Mouse (Mus musculus) R1 (cell line): ENCODE results near the gene Arid1b.

Source experiments
- DNase-seq: peaks from one replicate; pipeline ENCODE4 v3.0.0-alpha.2; 2018; ENCODE audit warnings: low read depth, low spot score

Arid1b gene

DNA sequence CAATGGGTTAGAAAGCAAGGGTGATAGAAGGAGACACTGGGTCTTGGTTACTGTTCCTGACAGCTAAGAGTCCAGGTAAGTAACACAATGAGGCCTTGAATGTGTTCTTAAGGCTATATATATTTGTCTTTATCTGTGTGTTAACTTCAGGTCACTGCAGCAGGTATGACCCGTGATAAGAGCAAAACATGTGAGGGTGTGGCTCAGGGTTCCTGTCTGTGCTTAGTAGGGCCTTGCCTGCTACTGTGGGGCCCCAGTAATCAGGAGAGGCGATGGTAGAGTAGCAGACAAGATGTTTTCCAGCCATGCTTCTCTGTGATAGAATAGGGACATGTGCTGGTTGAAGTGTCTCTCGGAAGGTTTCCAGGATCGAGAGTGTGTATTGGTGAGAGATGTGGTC, 118.0 kb downstream of the Arid1b start:
- no peak for DNase-seq

DNA sequence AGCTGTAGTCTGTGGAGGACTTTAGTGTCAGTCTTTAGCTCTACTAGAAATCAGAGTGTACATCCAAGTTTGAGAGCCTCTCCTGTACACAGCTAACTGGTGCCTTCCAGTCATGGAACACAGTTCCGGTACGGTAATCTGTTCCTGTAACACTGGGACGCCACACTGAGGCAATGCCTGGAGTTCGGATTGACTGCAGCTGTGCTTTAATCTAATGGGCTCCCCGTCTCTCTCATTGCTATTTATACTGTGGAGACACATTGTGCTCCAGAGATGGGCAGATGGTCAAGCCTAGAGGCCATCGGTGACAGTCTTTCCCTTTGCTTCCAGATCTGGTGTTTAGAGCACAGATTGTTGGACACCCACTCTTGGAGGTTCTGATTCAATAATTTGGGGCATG, 121.8 kb downstream of the Arid1b start:
- DNase-seq, result no peak

DNA sequence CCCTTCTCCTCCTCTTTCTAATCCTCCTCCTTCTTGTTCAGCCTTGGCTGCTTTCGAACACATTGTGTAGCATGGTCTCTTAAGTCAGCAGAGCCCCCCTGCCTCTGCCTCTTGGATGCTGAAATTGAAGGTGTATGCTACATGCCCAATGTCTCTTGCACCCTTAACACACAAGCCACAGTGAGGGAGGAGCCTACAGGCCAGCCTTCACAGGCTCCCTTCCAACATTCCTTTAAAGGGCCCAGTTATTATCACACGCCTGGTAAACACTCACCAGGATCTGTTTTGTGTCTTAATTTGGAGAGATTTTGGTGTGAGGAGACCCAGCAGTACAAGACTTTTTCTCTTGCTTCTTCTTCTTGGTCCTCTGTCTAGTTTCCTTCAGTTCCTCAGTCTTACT, 122.9 kb downstream of the Arid1b start:
- DNase-seq, result no peak

DNA sequence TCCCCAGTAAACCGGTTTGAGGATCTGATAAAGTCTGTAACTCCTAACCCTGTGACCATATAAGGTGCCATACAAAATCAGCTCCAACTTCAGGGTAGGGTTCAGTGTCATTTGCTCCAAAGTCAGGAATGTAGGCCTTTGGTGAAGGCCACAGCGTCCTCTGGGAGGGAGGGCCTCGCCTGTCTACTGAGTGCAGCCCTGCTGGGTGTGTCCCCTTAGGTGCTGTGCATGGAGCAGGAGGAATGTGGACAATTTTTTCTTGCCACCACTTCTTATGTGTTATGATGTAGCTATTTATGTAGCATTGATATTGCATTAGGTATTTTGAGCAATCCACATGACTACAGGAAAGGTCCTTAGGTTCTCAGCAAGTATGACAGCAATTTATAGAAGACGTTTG, 124.0 kb downstream of the Arid1b start:
- DNase-seq, result no peak

DNA sequence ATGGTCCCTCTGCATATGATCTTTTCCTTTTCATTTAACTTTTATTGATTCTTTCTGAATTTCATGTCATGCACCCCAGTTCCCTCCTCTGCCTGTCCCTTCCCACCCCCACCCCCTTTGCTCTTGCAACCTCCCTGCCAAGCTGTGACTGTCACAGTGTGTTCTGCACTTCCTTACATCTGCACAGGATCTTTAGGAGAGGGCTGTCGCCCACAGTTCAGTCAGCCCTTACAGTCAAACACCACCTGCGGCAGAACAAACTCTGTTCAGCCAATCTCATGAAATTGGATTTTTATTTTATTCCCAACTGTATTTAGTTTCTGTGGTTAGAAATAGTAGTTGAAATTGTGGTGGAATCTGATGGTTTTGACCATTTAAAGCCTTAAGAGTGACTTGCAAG, 130.5 kb downstream of the Arid1b start:
- DNase-seq, result no peak

DNA sequence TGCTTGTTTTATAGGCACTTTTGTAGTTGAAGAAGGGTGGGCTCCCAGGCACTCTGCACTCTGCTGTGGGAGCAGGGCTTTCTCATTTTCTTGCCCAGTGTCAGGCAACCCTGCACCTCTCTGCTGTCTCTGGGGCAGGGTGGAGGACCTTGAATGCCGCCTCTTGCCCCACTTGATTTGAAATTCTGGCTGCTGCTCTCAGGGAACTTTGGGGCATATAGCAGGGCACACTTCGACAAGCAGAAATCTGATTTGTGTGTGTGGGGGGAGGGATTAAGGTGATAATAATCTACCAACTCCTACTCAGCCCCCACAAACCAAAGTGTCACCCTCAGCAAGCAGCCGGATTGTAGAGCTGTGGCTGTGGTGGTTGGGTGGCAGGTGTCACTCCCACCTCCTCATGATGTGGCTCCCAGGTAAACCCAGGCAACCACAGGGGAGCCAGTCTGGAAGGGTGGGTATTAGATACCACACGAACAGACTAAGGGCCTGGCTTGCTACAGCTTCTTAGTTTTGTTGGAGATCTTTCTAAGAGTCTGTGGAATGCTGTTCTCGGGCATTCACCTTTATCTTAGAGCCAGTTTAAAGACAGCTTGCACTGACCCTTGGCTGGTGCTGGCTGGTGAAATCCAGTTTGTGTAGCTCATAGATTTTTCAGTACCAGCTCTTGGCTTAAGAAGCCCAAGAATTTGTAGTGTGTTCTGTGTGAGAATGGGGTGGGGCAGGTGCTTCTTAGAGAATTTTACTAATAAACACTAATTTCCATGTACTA, 131.1 kb downstream of the Arid1b start:
- no peak for DNase-seq

DNA sequence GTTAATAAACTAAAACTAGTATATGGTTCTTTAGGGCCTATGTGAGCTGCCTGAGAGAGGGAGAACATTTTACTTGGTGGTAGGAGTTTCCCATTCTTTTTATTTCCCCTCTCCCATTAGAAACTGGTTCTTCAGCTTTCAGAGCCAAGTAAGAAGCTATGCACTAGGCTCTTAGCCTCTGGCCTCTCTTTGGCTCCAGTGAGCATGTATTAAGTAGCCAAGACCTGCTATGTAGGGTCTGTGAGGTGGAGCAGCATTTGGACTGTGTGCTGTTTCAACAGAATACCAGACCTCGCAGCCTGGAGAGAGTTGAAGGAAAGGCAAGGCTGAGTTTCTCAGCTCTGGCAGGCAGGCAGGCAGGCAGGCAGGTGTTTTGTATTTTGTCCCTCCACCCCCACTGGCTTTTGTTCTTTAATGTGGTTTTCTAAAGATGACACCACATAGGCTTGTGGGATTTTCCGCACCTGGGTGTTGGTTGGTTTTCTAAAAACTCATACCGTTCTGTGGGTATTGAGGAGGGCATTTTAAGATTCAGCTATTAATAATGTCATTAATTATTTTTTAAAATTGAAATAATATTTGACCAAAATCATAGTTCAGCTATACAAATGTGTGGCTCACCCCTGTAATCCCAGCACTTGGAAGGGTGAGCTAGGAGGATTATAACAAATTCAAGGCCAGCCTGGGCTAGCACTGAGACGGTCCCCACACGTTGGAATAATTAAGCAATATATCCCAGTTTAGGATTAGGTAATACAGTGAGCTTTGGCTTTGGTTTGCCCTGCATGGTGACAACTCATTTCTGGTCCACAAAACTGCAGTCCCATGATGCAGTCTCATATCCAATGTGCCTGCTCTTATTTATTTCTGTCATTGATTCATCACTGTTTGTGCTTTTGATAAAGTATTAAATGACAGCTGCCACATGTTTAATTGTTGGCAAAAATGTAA, 132.0 kb downstream of the Arid1b start:
- no peak for DNase-seq

DNA sequence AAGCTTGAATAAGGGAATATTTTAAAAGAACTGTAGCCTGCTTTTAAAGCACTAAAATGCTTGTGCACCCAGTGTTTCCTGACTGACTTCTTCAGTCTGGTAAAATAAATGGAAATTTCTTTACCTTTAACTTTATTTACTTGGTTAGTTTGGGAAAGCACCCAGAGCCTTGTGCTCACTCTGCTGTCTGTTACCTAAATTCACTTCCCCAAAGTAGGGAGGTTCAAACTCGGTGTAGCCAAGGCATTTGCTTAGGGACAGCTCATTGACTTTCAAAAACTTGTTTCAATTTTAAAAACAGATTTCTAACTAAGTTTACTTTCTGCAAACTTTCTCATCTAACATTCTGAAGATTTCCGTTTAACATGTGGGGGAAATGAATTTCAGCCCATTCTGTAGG, 135.5 kb downstream of the Arid1b start:
- DNase-seq, result no peak

DNA sequence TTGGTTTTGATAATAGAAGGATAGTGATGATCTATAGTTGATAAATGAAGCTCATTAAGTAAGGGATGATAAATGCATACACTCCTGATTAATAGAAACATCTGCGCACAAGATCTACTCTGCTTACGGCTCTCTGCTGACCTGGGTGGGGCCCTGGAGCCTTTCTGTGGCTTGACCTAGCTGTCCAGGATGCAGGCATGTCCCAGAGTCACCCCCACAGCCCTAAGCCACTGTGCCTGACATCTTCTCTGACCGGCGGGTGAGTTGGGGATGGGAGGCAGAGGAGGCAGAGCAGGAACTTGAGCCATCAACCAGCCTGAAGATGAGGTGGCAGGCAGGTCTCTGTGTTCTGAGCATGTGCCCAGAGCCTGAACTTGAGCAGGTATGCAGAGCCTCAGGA, 136.0 kb downstream of the Arid1b start:
- no peak for DNase-seq

DNA sequence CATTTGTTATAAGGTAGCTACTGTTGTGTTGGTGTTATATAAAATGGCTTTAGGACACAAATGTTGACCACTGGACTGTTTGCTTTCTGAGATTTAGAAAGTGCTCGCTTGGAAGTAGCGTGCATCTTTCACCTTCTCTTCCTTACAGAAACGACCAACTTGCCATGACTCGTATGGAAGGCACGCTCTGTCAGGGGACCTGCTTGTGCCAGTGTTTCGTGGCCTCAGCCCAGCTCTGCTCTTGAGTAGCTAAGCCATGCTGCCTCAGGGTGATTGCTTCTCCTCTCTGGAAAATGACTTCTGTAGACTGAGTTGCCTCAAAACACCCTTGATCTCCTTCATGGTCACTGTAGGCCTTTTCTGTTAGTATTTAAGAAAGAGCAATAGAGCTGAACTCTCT, 137.6 kb downstream of the Arid1b start:
- no peak for DNase-seq

DNA sequence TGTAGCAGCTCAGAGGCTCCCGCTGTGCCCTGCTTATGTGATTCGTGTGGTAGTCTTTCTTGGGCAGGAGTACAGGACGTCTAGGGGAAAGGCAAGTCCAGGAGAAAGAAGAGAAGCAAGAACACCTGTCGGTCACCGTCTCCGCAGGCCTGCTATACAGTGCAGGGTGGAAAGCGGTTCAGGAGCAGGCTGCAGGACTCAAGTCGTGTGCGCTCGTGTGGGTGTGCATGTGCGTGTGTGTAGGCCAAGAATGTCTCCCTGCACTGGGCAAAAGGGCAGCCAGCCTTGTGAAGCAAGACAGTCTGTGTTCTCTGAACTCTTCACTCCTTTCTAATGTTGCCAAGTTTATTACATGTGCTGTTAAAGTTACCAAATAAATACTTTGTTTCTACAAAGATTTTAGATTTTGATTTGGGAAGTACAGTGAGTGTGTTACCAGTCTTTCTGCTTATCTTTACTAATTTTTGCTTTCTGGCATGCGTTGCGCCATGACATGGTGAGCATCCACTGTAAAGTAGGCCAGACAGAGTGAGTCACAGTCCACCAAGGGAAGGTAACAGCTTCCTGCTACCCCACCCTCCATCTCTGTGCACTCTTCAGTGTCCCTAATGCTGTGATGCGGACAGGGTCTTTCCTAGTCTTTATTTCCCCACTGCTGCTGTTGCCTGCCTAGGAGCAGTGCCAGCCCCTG, 138.3 kb downstream of the Arid1b start:
- no peak for DNase-seq

DNA sequence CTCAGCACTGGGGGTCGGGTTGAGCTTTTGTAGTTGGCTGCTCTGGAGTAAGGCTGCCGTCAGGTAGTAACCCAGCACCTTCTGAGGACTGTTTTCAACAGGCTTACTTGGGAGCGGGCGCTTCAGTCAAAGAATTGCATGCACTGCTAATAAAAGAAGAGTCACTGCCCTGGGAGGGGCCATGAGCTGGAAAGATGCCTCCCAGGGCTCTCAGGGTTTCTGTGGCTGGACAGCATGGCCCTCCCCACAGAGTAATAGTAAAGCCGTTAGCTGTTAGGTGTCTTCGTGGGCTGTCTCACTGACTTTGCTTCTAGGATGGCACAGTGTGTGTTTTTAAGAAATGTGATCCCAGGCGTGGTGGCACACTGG, 138.8 kb downstream of the Arid1b start:
- DNase-seq, result peak; percentile 17

DNA sequence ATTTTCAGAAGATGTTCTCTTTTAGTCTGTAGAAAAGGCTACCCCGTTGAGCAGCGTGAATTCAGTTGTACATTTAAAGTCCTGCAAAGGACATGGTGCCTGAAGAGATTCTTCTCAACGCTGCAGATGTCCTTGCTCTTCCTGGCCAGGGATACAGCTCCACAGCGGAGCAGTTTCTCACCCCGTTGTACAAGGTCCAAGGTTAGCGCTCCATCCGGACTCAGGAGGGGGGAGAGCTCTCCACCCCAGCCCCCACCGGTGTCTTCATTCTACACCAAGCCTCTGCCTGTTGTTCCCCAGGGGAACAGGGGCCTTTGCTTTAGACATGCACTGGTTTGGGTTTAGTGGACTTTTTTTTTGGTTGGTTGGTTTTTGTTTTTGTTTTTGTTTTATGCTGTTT, 139.7 kb downstream of the Arid1b start:
- DNase-seq, result no peak

DNA sequence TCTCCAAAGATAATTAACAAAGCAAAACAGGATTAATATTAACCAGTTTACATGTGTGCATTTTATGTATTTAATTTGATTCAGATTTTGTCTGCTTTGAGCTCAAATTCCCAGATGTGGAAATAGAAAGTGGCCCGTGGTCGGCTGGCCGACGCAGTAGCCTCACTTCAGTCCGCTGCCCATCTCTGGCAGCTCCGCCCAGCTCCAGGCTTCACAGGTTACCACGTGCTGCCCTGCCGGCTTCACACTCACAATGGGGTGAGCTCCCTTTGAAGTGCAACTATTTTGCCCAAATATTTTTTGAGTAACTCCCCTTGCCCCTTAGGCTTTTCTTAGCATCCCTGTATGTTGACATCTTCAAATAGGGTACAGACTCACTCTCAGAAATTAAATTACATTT, 140.1 kb downstream of the Arid1b start:
- no peak for DNase-seq

DNA sequence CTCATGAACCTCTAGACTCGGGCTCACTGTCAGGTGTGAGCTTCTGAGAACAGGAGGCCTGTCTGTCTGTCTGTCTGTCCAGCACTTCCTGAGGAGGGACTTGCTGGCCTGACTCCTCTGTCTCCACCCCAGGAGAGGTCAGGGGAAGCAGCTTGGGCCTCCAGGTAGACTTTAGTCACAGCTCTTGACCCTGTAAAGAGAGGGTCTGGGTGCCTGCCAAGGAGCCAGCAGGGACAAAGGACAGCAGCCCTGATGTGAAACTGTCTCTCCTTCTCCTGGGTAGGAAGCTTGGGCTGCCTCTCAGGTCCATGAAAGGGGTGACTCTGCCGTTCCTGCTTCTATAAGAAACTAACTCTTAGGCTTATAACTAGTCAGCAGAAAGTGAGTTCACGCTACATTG, 143.8 kb downstream of the Arid1b start:
- DNase-seq, result no peak

DNA sequence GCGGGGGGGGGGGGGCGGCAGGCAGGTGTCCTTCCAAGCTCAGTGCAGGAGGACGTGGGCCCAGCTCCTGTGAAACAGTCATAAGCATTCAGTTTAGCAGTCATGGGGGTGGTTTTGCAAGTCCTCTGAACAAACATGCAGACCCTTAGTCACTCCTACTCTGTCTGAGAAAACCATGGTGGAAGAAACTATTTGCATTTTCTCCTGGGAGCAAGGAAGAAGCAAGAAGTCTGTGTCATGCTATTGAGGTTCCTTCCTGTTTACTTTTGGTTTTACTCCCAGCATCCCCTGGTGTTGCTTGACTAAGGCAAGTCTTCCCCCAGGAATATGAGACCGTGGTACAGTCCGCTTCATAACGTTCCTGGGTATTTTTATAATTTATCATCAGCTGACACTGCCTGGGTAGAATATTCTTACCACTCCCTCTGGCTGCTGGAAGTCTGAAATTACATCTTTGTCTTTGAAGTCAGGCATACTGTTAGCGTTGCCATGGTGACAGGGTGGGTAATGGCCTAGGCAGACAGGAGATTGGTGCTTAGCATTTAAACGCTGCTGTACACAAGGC, 144.6 kb downstream of the Arid1b start:
- peak; percentile 87 for DNase-seq

DNA sequence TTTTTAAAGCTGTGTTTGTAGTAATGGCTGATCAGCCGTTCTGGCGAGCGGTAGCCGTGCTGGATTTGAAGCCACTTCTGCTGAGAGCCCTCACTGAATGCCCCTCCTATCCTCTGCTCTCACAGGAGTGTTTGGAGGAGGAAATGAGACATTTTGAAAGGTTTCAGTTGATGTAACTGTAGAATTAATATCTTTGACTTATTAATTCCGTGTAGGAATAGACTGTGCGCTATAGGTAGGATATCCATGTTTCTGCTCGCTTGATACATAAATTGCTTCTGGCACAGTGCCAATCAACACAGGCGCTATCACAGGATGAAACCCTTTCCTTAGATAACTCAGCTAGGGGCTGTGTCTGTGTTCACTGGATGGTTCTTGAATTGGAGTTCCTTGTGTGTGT, 145.4 kb downstream of the Arid1b start:
- DNase-seq, result no peak

DNA sequence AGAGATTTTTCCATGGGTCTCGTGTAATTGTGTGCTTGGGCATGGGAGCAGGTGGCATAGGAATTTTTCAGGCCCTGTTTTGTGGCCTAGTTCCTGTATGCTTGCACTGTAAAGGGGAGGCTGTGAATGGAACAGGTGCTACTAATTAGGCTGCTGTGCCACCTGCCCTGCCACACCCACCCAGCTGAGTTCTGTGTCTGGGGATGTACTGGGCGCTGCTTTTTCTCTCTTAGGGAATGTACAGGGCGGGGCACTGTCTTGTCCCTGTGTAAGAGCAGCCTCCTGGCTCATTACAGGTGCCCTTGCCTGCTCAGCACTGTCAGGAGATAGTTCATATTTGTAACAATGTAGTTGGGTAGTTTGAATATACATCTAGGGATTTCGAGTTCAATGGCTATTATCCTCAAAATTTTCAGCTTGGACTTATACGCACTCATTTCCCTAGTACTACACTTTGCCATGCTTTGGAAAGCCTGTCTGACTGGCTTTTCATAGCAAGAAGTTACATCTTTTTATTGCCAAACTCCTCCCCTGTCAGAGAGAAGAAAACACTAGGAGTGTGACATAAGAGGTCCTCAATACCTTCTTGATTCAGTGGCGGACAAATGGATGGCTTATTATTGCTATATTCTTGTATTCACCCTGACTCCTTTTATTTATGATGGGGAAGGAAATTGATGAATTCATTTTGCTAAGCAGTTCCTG, 149.8 kb downstream of the Arid1b start:
- no peak for DNase-seq

DNA sequence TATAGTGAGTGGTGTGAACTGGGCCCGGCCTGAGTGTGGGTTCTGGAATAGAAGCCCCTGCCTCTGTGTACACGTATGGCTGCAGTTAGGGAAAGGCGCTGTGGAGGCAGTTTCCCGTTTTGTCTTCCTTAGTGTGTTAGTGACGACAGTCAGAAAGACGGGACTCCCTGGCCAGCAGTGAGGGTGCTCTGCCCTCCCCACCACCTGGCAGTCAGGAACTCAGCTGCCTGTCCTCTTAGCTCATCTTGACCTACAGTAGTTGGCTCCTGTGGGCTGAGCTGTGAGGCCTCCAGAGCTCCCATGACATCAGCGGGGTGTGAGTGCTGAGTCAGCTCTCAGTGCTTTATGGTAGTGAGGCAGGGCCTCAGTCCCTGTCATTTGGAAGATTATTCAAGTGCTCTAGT, 156.5 kb downstream of the Arid1b start:
- no peak for DNase-seq

DNA sequence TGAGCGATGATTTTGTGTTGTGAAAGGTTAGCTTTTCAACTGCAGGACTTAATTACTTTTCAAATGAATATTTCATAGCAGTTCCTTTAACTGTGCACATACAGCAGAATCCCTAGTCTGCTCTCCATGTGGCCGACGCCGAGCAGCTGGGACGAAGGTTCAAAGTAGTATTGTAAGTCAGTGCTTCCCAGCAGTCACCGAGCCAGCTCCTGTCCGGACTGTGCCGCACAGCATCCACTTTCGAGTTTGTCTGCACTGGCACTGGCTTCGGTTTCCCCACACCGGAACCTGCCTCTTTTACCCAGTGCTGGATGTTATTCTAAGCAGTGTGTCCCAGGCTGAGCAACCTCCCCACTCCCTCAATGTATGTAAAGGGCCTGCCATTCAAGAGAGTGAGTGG, 157.7 kb downstream of the Arid1b start:
- no peak for DNase-seq

DNA sequence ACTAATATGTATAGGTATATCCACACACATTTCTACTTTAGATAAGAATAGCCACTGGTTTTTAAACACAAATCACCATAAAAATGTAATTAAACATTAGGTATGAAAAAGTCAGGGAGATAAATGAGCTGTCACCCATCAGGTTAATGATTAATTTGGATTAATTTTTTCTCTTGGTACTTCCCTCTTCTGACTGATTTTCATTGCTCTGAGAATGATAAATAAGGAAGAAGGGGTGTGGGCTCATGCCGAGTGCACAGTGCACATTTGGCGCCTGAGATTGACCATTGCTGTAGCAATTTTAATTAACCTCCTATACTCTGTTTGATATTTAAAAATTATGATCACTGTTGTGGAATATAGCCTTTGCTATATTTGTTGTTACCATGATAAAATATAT, 159.3 kb downstream of the Arid1b start:
- DNase-seq, result no peak
